Mouse (Mus musculus) liver, embryonic 15.5 days (tissue): ENCODE data around the gene Pde3b. TPM values are rescaled to one million over a fixed set of nuclear protein-coding genes. Genes with fewer than 3 reads are reported as not detected.
"Not testable (repeated sequence)": the region's sequence is repeated elsewhere in the genome, so short reads cannot be mapped to it uniquely, and the experiment has no call there.

Experiments
- ATAC-seq: fragments of 200-750 bp; cut with Nextera tagmentation; 2 replicates; pipeline ENCODE4 v1.8.0; 2017; ENCODE audit warnings: moderate number of reproducible peaks, mild to moderate bottlenecking, moderate library complexity; ENCODE audit not compliant: insufficient read depth
- H3K27ac ChIP-seq: fragments of 300-500 bp; sonication (generic); replicated peaks from 2 replicates; pipeline ENCODE4 v1.5.1; 2015; ENCODE audit warnings: mild to moderate bottlenecking, inconsistent platforms
- H3K27me3 ChIP-seq: fragments of 300-500 bp; sonication (generic); 2 replicates; pipeline ENCODE4 v1.6.1; 2015; ENCODE audit warnings: mild to moderate bottlenecking, inconsistent platforms
- H3K36me3 ChIP-seq: fragments of 300-500 bp; sonication (generic); replicated peaks from 2 replicates; pipeline ENCODE4 v1.6.1; 2015; ENCODE audit warnings: moderate library complexity, mild to moderate bottlenecking, inconsistent platforms
- H3K4me1 ChIP-seq: fragments of 300-500 bp; sonication (generic); replicated peaks from 2 replicates; pipeline ENCODE4 v1.6.1; 2015; ENCODE audit warnings: inconsistent platforms
- H3K4me2 ChIP-seq: fragments of 300-500 bp; sonication (generic); 2 replicates; pipeline ENCODE4 v1.6.1; 2015; ENCODE audit warnings: moderate library complexity, mild to moderate bottlenecking, inconsistent platforms
- H3K4me3 ChIP-seq: fragments of 300-500 bp; sonication (generic); replicated peaks from 2 replicates; pipeline ENCODE4 v1.5.1; 2015; ENCODE audit warnings: mild to moderate bottlenecking, inconsistent platforms
- H3K9ac ChIP-seq: fragments of 300-500 bp; sonication (generic); 2 replicates; pipeline ENCODE4 v1.6.1; 2015; ENCODE audit warnings: moderate library complexity, mild to moderate bottlenecking, inconsistent platforms
- H3K9me3 ChIP-seq: fragments of 300-500 bp; sonication (generic); replicated peaks from 2 replicates; pipeline ENCODE4 v1.6.1; 2016; ENCODE audit warnings: inconsistent platforms
- WGBS: fragments of 180-500 bp; shearing (Covaris S2); methylation state at CpG from one replicate; pipeline ENCODE4 v1.1.7; 2015; ENCODE audit warnings: mixed read lengths; ENCODE audit not compliant: insufficient replicate concordance; 5-methylcytosine and 5-hydroxymethylcytosine counted together
- polyA plus RNA-seq: library from polyadenylated mRNA; unstranded; fragments of >200 nt; fragmentation: Nextera tagmentation; extraction: Ambion mirVana; gene quantifications from 2 replicates; pipeline ENCODE4 v1.2.1, GENCODE M21; 2015

Gene Pde3b
- 1.8 and 2.1 TPM in 2 replicates for polyA plus RNA-seq

GRCm38 (mm10) chr7:114414421-114415335 is at the start of gene Pde3b:
Pde3b (plus strand) TSS chr7:114415281.
- 2% methylated on average over 54 of the region's 70 CpGs for WGBS
- Histone ChIP-seq H3K4me3 (peak within 1 kb of the TSS; percentile 70), H3K4me2 (peak within 1 kb of the TSS; percentile 87), H3K4me1 (peaks cover 5% of the 10 kb centered on the region), H3K9ac (peak within 1 kb of the TSS; percentile 68), H3K27me3 (peaks cover 30% of the 10 kb centered on the region), H3K27ac (peak within 1 kb of the TSS; percentile 77), H3K9me3 (no peaks in the 10 kb centered on the region), H3K36me3 (no peaks in the 10 kb centered on the region)
- peak; percentile 80 for ATAC-seq

- Histone ChIP-seq H3K4me1 (no peaks in the 10 kb centered on the region), H3K27ac (no peak overlapping the region), H3K4me2 (no peak overlapping the region), H3K4me3 (no peak overlapping the region), H3K9me3 (no peaks in the 10 kb centered on the region), H3K36me3 (no peaks in the 10 kb centered on the region), H3K27me3 (no peaks in the 10 kb centered on the region), H3K9ac (no peak overlapping the region)
- 48% methylated on average over 3 of the region's 3 CpGs for WGBS
- ATAC-seq, result no peak
These were observed 13.0 kb upstream of the Pde3b start for GRCm38 (mm10) chr7:114402130-114402529.

GRCm38 (mm10) chr7:114415336-114416020 is 397 bp downstream of the Pde3b start:
- WGBS, result 0% methylated on average over 89 of the region's 103 CpGs
- peak; percentile 49 for ATAC-seq
- peak overlapping the region; percentile 70 for H3K4me3 ChIP-seq
- H3K27me3 ChIP-seq, result peaks cover 30% of the 10 kb centered on the region
- H3K9me3 ChIP-seq, result no peaks in the 10 kb centered on the region
- H3K4me1 ChIP-seq, result peaks cover 5% of the 10 kb centered on the region
- H3K36me3 ChIP-seq, result no peaks in the 10 kb centered on the region
- peak overlapping the region; percentile 68 for H3K9ac ChIP-seq
- H3K4me2 ChIP-seq, result peak overlapping the region; percentile 87
- peak overlapping the region; percentile 77 for H3K27ac ChIP-seq

GRCm38 (mm10) chr7:114416021-114416845 is 1.2 kb downstream of the Pde3b start:
- Histone ChIP-seq H3K27me3 (peaks cover 30% of the 10 kb centered on the region), H3K27ac (peak overlapping the region; percentile 77), H3K9me3 (no peaks in the 10 kb centered on the region), H3K36me3 (no peaks in the 10 kb centered on the region), H3K4me1 (peaks cover 5% of the 10 kb centered on the region), H3K4me2 (peak overlapping the region; percentile 87), H3K9ac (peak overlapping the region; percentile 68), H3K4me3 (peak overlapping the region; percentile 70)
- ATAC-seq, result peak; percentile 19; the same call in 1 of the 2 replicates
- WGBS, result under 1% methylated on average over 66 of the region's 66 CpGs

- not testable (repeated sequence) for H3K4me1 ChIP-seq, H3K9ac ChIP-seq, H3K4me3 ChIP-seq, H3K27ac ChIP-seq, H3K4me2 ChIP-seq, ATAC-seq, H3K9me3 ChIP-seq, H3K36me3 ChIP-seq
- H3K27me3 ChIP-seq, result peaks cover 25% of the 10 kb centered on the region
- 43% methylated on average over 3 of the region's 3 CpGs for WGBS
These were observed 4.2 kb downstream of the Pde3b start for GRCm38 (mm10) chr7:114419331-114419730.

- Histone ChIP-seq H3K4me3 (no peak overlapping the region), H3K4me2 (no peak overlapping the region), H3K9ac (no peak overlapping the region), H3K9me3 (no peaks in the 10 kb centered on the region), H3K4me1 (peaks cover 2% of the 10 kb centered on the region), H3K27ac (no peak overlapping the region), H3K27me3 (peaks cover 9% of the 10 kb centered on the region), H3K36me3 (no peaks in the 10 kb centered on the region)
- WGBS, result 58% methylated on average over 4 of the region's 4 CpGs
- no peak for ATAC-seq
These were observed 5.8 kb downstream of the Pde3b start for GRCm38 (mm10) chr7:114420918-114421317.

- ATAC-seq, result no peak
These were observed 7.1 kb downstream of the Pde3b start for GRCm38 (mm10) chr7:114422224-114422623.

GRCm38 (mm10) chr7:114429768-114430167 is 14.7 kb downstream of the Pde3b start:
- no peak for ATAC-seq
- H3K4me1 ChIP-seq, result 0 out of 2 replicates have a peak, but pooled peaks cover 2% of the 10 kb centered on the region
- WGBS, result 66% methylated on average over 5 of the region's 5 CpGs

More at GRCm38 (mm10) chr7:114422224-114422623, 7.1 kb downstream of the Pde3b start:
- 53% methylated on average over 3 of the region's 3 CpGs for WGBS
- H3K4me3 ChIP-seq, result no peak overlapping the region
- no peaks in the 10 kb centered on the region for H3K27me3 ChIP-seq
- no peak overlapping the region for H3K27ac ChIP-seq
- peaks cover 2% of the 10 kb centered on the region for H3K4me1 ChIP-seq
- no peak overlapping the region for H3K9ac ChIP-seq
- H3K9me3 ChIP-seq, result no peaks in the 10 kb centered on the region
- H3K4me2 ChIP-seq, result no peak overlapping the region
- H3K36me3 ChIP-seq, result no peaks in the 10 kb centered on the region

GRCm38 (mm10) chr7:114431966-114432365 is 16.9 kb downstream of the Pde3b start:
- Histone ChIP-seq H3K36me3 (no peaks in the 10 kb centered on the region), H3K9ac (no peak overlapping the region), H3K9me3 (no peaks in the 10 kb centered on the region), H3K4me3 (no peak overlapping the region), H3K4me1 (no peaks in the 10 kb centered on the region), H3K27ac (no peak overlapping the region), H3K4me2 (no peak overlapping the region), H3K27me3 (no peaks in the 10 kb centered on the region)
- WGBS, result 48% methylated on average over 4 of the region's 4 CpGs
- no peak for ATAC-seq

More at GRCm38 (mm10) chr7:114429768-114430167, 14.7 kb downstream of the Pde3b start:
- H3K27me3 ChIP-seq, result no peaks in the 10 kb centered on the region
- H3K9ac ChIP-seq, result no peak overlapping the region
- no peak overlapping the region for H3K4me2 ChIP-seq
- no peaks in the 10 kb centered on the region for H3K36me3 ChIP-seq
- H3K9me3 ChIP-seq, result no peaks in the 10 kb centered on the region
- H3K27ac ChIP-seq, result no peak overlapping the region
- no peak overlapping the region for H3K4me3 ChIP-seq

GRCm38 (mm10) chr7:114439726-114440125 is 24.6 kb downstream of the Pde3b start:
- Histone ChIP-seq H3K27ac (no peak overlapping the region), H3K4me1 (no peaks in the 10 kb centered on the region), H3K36me3 (no peaks in the 10 kb centered on the region), H3K9me3 (no peaks in the 10 kb centered on the region), H3K9ac (no peak overlapping the region), H3K4me3 (no peak overlapping the region), H3K27me3 (no peaks in the 10 kb centered on the region), H3K4me2 (no peak overlapping the region)
- 11% methylated on average over 1 of the region's 1 CpGs for WGBS
- no peak for ATAC-seq
